Mouse (Mus musculus) heart, embryonic 10.5 days (tissue): ENCODE results near the gene Il10rb. TPM values are rescaled to one million over a fixed set of nuclear protein-coding genes. Genes with fewer than 3 reads are reported as not detected.

Source experiments
- DNase-seq: peaks from one replicate; pipeline ENCODE4 v3.0.0-alpha.2; 2017; ENCODE audit warnings: low spot score
- H3K27ac ChIP-seq: fragments of 300-500 bp; sonication (generic); 2 replicates; pipeline ENCODE4 v1.5.1; 2016; ENCODE audit warnings: mild to moderate bottlenecking
- H3K27me3 ChIP-seq: fragments of 300-500 bp; sonication (generic); 2 replicates; pipeline ENCODE4 v1.6.1; 2016; ENCODE audit warnings: mild to moderate bottlenecking; ENCODE audit not compliant: poor library complexity, insufficient read depth, severe bottlenecking
- H3K36me3 ChIP-seq: fragments of 300-500 bp; sonication (generic); 2 replicates; pipeline ENCODE4 v1.6.1; 2016; ENCODE audit warnings: mild to moderate bottlenecking, moderate library complexity
- H3K4me1 ChIP-seq: fragments of 300-500 bp; sonication (generic); 2 replicates; pipeline ENCODE4 v1.6.1; 2016; ENCODE audit warnings: mild to moderate bottlenecking
- H3K4me3 ChIP-seq: fragments of 300-500 bp; sonication (generic); 2 replicates; pipeline ENCODE4 v1.5.1; 2016; ENCODE audit warnings: mild to moderate bottlenecking, moderate library complexity
- H3K9me3 ChIP-seq: fragments of 300-500 bp; sonication (generic); 2 replicates; pipeline ENCODE4 v1.6.1; 2016; ENCODE audit warnings: mild to moderate bottlenecking, moderate library complexity
- WGBS: fragments of 180-500 bp; shearing (Covaris S2); methylation state at CpG from one replicate; pipeline ENCODE4 v1.1.7; 2016; 5-methylcytosine and 5-hydroxymethylcytosine counted together
- polyA plus RNA-seq: library from polyadenylated mRNA; unstranded; fragments of >200 nt; fragmentation: Nextera tagmentation; extraction: Ambion mirVana; gene quantifications from 2 replicates; pipeline ENCODE4 v1.2.1, GENCODE M21; 2016

Il10rb gene
- polyA plus RNA-seq, 1 experiment from 2014 or later, result 29.6 TPM

DNA sequence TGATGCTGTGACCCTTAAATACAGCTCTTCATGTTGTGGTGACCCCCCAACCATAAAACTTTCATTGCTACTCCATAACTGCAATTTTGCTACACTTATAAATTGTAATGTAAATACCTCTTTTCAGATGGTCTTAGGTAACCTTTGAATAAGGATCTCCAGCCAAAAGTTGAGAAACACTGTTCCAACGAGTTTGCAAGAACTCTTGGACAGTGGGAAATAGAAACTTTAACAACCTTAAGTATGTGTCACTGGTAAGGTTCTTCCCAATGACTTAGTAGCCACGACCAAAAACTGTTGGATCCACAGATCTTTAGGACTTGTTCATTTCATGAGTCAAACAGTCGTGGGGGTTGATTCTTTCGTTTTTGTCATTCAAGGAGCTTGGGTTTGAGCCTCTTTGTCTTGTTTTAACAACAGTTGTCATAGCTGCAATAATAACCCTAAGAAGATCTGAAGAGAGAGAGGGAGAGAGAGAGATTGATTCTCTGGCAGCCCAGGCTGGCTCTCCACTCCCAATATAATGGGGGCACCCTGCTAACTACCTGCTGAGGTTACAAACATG is 58.0 kb downstream of the Il10rb start:
- peaks cover 41% of the 10 kb centered on the region for H3K4me1 ChIP-seq
- 0 out of 2 replicates have a peak, but pooled peaks cover 8% of the 10 kb centered on the region for H3K36me3 ChIP-seq
- H3K27me3 ChIP-seq, result no peaks in the 10 kb centered on the region
- WGBS, result 87% methylated on average over 4 of the region's 4 CpGs
- peak overlapping the region; percentile 66 for H3K4me3 ChIP-seq
- no peaks in the 10 kb centered on the region for H3K9me3 ChIP-seq
- peak overlapping the region; percentile 85 for H3K27ac ChIP-seq
- no peak for DNase-seq

DNA sequence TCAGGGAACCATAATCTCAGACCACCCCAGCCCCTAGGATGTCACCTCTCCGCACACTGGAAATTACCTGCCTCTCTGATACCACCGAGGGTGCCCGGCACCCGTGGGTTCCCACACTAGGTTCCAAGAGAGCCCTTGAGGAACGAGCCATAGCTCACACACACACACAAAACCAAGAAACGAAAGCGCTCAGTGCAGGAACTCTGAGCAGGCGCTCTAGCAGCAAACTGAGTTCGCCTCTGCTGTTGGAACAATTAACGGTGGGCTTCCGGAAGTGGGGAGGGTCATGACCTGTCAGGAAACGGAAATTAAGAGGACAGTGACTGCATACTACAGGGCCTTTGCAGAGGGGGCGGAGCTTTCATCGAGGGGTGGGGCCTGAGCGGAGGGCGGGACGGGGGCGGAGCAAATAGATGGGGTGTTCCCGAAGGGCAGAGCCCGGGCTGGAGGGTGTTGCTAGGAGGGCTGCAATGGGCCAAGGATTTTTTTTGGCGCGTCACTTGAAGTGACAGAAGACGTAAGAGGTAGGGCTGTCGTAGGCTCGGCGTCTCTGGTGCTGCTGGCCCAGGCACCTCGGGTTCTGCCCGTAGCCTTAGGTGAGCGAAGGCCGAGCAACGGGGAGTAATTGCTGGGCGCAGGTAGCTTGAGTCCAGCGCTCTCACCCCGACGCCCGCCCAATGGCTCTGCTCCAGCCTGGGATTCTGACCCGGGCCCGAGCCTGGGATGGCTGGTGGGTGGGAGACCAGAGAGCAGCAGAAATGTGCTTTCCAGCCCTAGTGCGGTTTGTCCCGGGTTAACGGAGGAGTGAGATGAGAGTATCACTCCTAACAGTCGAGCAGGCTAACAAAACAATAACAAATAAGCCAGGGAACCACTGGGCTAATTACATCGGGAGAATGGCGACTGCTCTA is 58.9 kb downstream of the Il10rb start:
- peak overlapping the region; percentile 85 for H3K27ac ChIP-seq
- no peaks in the 10 kb centered on the region for H3K27me3 ChIP-seq
- peak; percentile 99 for DNase-seq
- 2% methylated on average over 44 of the region's 44 CpGs for WGBS
- H3K4me1 ChIP-seq, result peaks cover 41% of the 10 kb centered on the region
- H3K9me3 ChIP-seq, result no peaks in the 10 kb centered on the region
- 0 out of 2 replicates have a peak, but pooled peaks cover 8% of the 10 kb centered on the region for H3K36me3 ChIP-seq
- H3K4me3 ChIP-seq, result peak overlapping the region; percentile 66

DNA sequence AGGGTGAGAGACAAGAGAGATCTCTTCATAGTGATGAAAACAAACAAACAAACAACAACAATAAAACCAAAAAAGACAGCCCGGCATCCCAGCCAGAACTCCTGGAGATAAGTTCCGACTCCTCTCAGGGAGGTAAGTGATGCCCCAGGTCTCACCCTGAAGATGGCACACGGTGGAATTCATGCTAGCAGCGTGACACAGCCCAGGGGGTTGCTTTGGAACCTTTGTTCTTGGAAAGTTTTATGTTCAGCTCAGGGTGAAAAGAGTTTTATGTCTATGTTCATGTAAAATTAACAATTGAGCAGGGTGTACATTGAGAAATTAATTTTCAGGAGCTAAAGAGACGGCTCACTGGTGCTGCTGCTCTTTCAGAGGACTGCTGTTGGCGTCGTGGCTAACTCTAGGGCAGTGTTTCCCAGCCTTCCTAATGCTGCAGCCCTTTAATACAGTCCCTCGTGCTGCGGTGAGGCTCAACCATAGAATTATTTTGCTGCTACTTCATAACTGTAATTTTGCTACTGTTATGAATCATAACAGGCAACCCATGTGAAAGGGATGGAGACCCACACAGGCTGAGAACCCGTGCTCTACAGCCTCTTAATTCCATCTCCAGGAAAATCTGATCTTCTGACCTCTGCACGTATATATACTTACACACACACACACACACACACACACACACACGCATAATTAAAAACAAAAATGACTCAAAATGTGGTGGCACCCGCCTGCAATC is 59.7 kb downstream of the Il10rb start:
- peak overlapping the region; percentile 85 for H3K27ac ChIP-seq
- peak overlapping the region; percentile 66 for H3K4me3 ChIP-seq
- DNase-seq, result no peak
- H3K9me3 ChIP-seq, result no peaks in the 10 kb centered on the region
- no peaks in the 10 kb centered on the region for H3K27me3 ChIP-seq
- H3K4me1 ChIP-seq, result peaks cover 41% of the 10 kb centered on the region
- 53% methylated on average over 13 of the region's 13 CpGs for WGBS
- 0 out of 2 replicates have a peak, but pooled peaks cover 8% of the 10 kb centered on the region for H3K36me3 ChIP-seq

DNA sequence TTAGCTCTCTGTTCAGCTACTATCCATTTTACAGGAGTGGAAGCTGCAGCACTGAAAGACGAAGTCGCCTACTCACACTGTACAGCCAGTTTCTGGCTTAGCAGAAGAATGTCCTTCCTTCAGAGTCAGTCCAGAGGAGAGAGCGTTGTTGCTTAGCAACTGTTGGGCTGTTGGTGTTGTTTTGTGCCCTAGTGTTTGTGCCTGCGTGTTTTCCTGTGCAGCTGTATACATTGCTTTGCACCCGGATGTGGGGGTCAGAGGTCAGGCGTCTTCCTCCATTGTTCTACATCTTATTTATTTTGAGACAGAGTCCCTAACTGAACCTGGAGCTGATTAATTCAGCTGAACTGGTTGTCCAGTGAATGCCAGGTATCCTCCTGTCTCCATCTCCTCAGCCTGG is 60.6 kb downstream of the Il10rb start:
- 55% methylated on average over 6 of the region's 6 CpGs for WGBS
- Histone ChIP-seq H3K27ac (no peak overlapping the region), H3K4me3 (0 out of 2 replicates have a peak overlapping the region, but pooled peaks have one; percentile 8)

DNA sequence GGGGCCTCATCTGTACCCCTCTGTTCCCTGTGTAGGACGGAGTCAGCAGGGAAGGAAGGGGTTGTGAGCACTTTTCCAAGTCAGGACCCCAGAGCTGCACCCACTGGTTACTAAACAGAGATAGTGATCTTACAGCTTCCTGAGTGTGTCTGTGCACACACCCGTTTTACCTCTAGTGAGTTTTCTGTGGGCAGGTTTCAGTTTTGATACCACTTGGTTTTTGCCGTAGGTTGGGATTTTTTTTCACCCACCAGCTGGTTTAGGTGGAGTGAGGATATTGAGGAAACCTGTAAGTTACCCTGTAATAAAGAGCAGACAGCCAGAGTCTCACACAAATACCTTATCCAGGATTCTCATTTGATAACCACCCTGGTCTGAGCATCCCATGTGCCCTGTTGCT is 64.5 kb downstream of the Il10rb start:
- H3K36me3 ChIP-seq, result 0 out of 2 replicates have a peak, but pooled peaks cover 8% of the 10 kb centered on the region
- WGBS, result 69% methylated on average over 3 of the region's 3 CpGs
- no peaks in the 10 kb centered on the region for H3K9me3 ChIP-seq
- H3K4me1 ChIP-seq, result peaks cover 13% of the 10 kb centered on the region
- H3K27ac ChIP-seq, result no peak overlapping the region
- no peak for DNase-seq
- H3K4me3 ChIP-seq, result no peak overlapping the region
- no peaks in the 10 kb centered on the region for H3K27me3 ChIP-seq

More for the DNA sequence above, 60.6 kb downstream of the Il10rb start:
- DNase-seq, result no peak
- H3K27me3 ChIP-seq, result no peaks in the 10 kb centered on the region
- no peaks in the 10 kb centered on the region for H3K9me3 ChIP-seq
- peaks cover 41% of the 10 kb centered on the region for H3K4me1 ChIP-seq
- H3K36me3 ChIP-seq, result 0 out of 2 replicates have a peak, but pooled peaks cover 8% of the 10 kb centered on the region

DNA sequence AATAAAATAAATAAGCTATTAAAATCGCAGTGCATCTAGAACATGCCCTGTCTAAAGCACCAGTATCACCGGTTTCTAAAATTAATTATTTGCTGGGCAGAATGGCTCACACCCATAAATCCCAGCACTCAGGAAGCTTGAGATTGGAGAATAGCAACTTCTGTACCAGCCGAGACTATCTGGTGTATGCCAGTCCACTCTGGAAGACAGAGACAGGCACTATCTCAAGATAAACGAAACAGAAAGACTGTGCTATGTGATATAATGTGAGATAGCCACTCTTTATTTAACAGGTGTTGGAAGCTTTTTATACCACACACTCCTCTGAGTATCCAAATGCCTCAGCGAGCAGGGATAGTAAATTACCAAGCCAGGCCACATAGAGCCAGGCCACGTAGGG is 65.5 kb downstream of the Il10rb start:
- no peak for DNase-seq
- no peaks in the 10 kb centered on the region for H3K9me3 ChIP-seq
- H3K4me3 ChIP-seq, result no peak overlapping the region
- 0 out of 2 replicates have a peak, but pooled peaks cover 8% of the 10 kb centered on the region for H3K36me3 ChIP-seq
- 72% methylated on average over 6 of the region's 6 CpGs for WGBS
- no peaks in the 10 kb centered on the region for H3K27me3 ChIP-seq
- no peak overlapping the region for H3K27ac ChIP-seq
- peaks cover 3% of the 10 kb centered on the region for H3K4me1 ChIP-seq

Other genes starting within 250 kb of the Il10rb start
- gene Olig2, start 180.7 kb upstream of the Il10rb start, polyA plus RNA-seq, result not detected in 2 replicates
- gene Olig1, start 136.4 kb upstream of the Il10rb start, polyA plus RNA-seq, result 0.10 and 0.21 TPM in 2 replicates
- gene Ifnar2, start 33.4 kb upstream of the Il10rb start, polyA plus RNA-seq, result 42.2 and 48.8 TPM in 2 replicates
- gene Gm21970, start 14.4 kb upstream of the Il10rb start, polyA plus RNA-seq, result not detected in 2 replicates
- 43.2 and 43.9 TPM in 2 replicates for gene Ifnar1, start 79.1 kb downstream of the Il10rb start, polyA plus RNA-seq
- 53.7 and 85.6 TPM in 2 replicates for gene Ifngr2, start 140.9 kb downstream of the Il10rb start, polyA plus RNA-seq
- 44.7 and 56.1 TPM in 2 replicates for gene Tmem50b, start 191.6 kb downstream of the Il10rb start, polyA plus RNA-seq
- 2.7 and 2.9 TPM in 2 replicates for gene Dnajc28, start 212.9 kb downstream of the Il10rb start, polyA plus RNA-seq
- 125 and 144 TPM in 2 replicates for gene Gart, start 240.8 kb downstream of the Il10rb start, polyA plus RNA-seq
- gene Son, start 241.3 kb downstream of the Il10rb start, polyA plus RNA-seq, result 79.3 and 93.6 TPM in 2 replicates